Mouse (Mus musculus): ENCODE results near the gene Tmem221. TPM values are rescaled to one million over a fixed set of nuclear protein-coding genes. Genes with fewer than 3 reads are reported as not detected.

The Tmem221 gene
- total RNA-seq, 2 experiments from 2014 or later = 3.5 to 7.7 TPM

- DNase-seq = peak; percentile 40 to 41
Observed at GRCm38 (mm10) chr8:71511644-71512043, 47.0 kb downstream of the Tmem221 start, which contains the start of gene Plvap. Gene Plvap (minus strand): TSS chr8:71511752.

- no peak for DNase-seq
Observed at GRCm38 (mm10) chr8:71509316-71509715, 49.4 kb downstream of the Tmem221 start.

- peak; percentile 88 to 90 for DNase-seq
Observed at GRCm38 (mm10) chr8:71507589-71508104, 51.0 kb downstream of the Tmem221 start.

- peak; percentile 67 to 69 for DNase-seq
Observed at GRCm38 (mm10) chr8:71505979-71506378, 52.7 kb downstream of the Tmem221 start.

GRCm38 (mm10) chr8:71505326-71505725 lies 53.3 kb downstream of the Tmem221 start:
- no peak for DNase-seq

GRCm38 (mm10) chr8:71504349-71504748 lies 54.3 kb downstream of the Tmem221 start:
- no peak for DNase-seq

Other genes starting within 250 kb of the Tmem221 start
- 100 to 1,000 TPM; 192 to 200 TPM for gene Use1, start 192.0 kb downstream of the Tmem221 start, total RNA-seq (2021)
- gene Ocel1, start 187.6 kb downstream of the Tmem221 start, total RNA-seq (2021) = 10 to 100 TPM; 16.6 to 22.1 TPM
- 10 to 100 TPM; 69.8 to 71.8 TPM for gene Nr2f6, start 176.9 kb downstream of the Tmem221 start, total RNA-seq (2021)
- 10 to 100 TPM; 12.7 to 20.6 TPM for gene Ushbp1, start 163.1 kb downstream of the Tmem221 start, total RNA-seq (2021)
- 100 to 1,000 TPM in 1 of 2 experiments, 10 to 100 TPM in 1; 90.6 to 102 TPM for gene Babam1, start 162.0 kb downstream of the Tmem221 start, total RNA-seq (2021)
- 1 to 10 TPM; 1.1 to 1.4 TPM for gene Ankle1, start 152.9 kb downstream of the Tmem221 start, total RNA-seq (2021)
- gene Abhd8, start 95.2 kb downstream of the Tmem221 start, total RNA-seq (2021) = 10 to 100 TPM; 56.6 to 81.2 TPM
- gene Mrpl34, start 93.9 kb downstream of the Tmem221 start, total RNA-seq (2021) = 100 to 1,000 TPM in 1 of 2 experiments, 10 to 100 TPM in 1; 91.9 to 111 TPM
- 10 to 100 TPM; 57.7 to 62.3 TPM for gene Dda1, start 89.7 kb downstream of the Tmem221 start, total RNA-seq (2021)
- 10 to 100 TPM; 14.0 to 15.1 TPM for gene Ano8, start 72.9 kb downstream of the Tmem221 start, total RNA-seq (2021)
- 10 to 100 TPM; 22.5 to 23.1 TPM for gene Gtpbp3, start 70.8 kb downstream of the Tmem221 start, total RNA-seq (2021)
- gene Plvap, start 47.1 kb downstream of the Tmem221 start, total RNA-seq (2021) = 100 to 1,000 TPM; 200 to 203 TPM
- not detected for gene Ccdc194, start 33.2 kb downstream of the Tmem221 start, total RNA-seq (2021)
- gene Bst2, start 21.4 kb downstream of the Tmem221 start, total RNA-seq (2021) = 10 to 100 TPM; 65.6 to 87.4 TPM
- gene Mvb12a, start 15.9 kb downstream of the Tmem221 start, total RNA-seq (2021) = 10 to 100 TPM; 65.8 to 78.6 TPM
- 1 to 10 TPM in 1 of 2 experiments, under 1 TPM in 1; 0.73 to 1.7 TPM for gene Nxnl1, start 7.7 kb upstream of the Tmem221 start, total RNA-seq (2021)
- 100 to 1,000 TPM; 177 to 245 TPM for gene Slc27a1, start 10.0 kb upstream of the Tmem221 start, total RNA-seq (2021)
- 100 to 1,000 TPM; 137 to 165 TPM for gene Pgls, start 33.3 kb upstream of the Tmem221 start, total RNA-seq (2021)
- gene Fam129c, start 38.8 kb upstream of the Tmem221 start, total RNA-seq (2021) = 1 to 10 TPM; 1.8 to 3.7 TPM
- gene Colgalt1, start 52.1 kb upstream of the Tmem221 start, total RNA-seq (2021) = 10 to 100 TPM; 57.4 to 61.8 TPM
- 1 to 10 TPM; 4.6 to 7.3 TPM for gene Unc13a, start 112.9 kb upstream of the Tmem221 start, total RNA-seq (2021)
- gene Jak3, start 117.4 kb upstream of the Tmem221 start, total RNA-seq (2021) = 10 to 100 TPM; 11.3 to 13.0 TPM
- 1 to 10 TPM; 4.0 to 4.7 TPM for gene Insl3, start 130.3 kb upstream of the Tmem221 start, total RNA-seq (2021)
- 1 to 10 TPM; 4.0 to 4.5 TPM for gene B3gnt3, start 142.9 kb upstream of the Tmem221 start, total RNA-seq (2021)
- gene Fcho1, start 166.8 kb upstream of the Tmem221 start, total RNA-seq (2021) = 1 to 10 TPM in 1 of 2 experiments, under 1 TPM in 1; 0.50 to 3.2 TPM